Mouse (Mus musculus) spleen, adult 2 months (tissue): ENCODE measurements at regions not wholly inside any gene's neighbourhood (a gene's known extent, or its start where the extent isn't known, plus 50 kb on each side); places are given as distances from the start of the nearest gene placed in this dataset.

Source experiments
- CTCF ChIP-seq: fragments of 200-500 bp; IDR thresholded peaks from 2 replicates; pipeline ENCODE4 v1.5.1; 2011; ENCODE audit warnings: mild to moderate bottlenecking, inconsistent platforms; ENCODE audit not compliant: insufficient read depth, insufficient read length, insufficient replicate concordance; ENCODE audit errors: extremely low read depth
- POLR2A ChIP-seq: fragments of 200-500 bp; IDR thresholded peaks from 2 replicates; pipeline ENCODE4 v1.6.1; 2011; ENCODE audit warnings: low read depth, low read length, inconsistent platforms

- TF ChIP-seq CTCF: no peak
- TF ChIP-seq POLR2A: no peak
Observed at GRCm38 (mm10) chr8:34607426-34607825, 495.9 kb upstream of the Gm10131 start.
